Mouse (Mus musculus) mature B cell (primary cell): ENCODE data around the gene Kmt5a.

Source experiments
- in situ Hi-C: fragments of 300-500 bp; cut with MboI; formaldehyde crosslinking; loops from 2 replicates; pipeline ENCODE4 v1.14.3; 2019

Kmt5a gene

DNA sequence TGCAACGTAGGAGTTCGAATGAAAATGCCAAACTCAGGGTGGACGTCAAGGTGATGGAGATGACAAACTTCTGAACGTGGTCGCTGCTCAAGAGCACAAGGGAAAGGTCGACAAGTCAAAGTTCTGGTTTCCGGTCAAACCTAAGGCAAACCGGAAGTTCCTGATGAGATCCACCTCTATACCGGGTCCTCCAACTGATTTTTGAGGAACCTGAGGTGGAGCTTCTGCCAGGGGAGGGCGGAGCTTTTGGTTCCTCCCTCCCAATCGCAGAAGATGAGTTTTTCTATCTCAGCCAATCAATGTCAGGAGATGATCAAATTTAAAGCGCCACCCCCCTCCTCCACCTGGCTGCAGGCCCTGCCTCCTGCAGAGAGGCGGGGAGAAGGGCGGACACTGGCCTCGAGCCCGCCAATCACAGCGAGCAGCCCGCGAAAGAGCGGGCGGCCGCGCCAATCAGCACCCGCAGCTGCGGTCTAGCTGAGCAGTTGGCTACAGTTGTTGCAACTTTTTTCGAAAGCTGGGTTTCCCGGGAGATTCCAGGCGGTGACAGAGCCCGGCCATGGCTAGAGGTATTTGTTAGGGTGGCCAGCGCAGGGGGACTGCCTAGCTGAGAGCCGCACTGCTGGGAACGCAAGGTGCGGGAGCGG, at the start of gene Kmt5a:
Kmt5a (plus strand) TSS at position 484 of the 647 bp plus-strand sequence.
- in situ Hi-C loops, result loop anchor here (10.0 kb wide), 2 partner anchors 55 to 425 kb away; partner anchors contain the start of genes Ccdc92 and Zfp664

DNA sequence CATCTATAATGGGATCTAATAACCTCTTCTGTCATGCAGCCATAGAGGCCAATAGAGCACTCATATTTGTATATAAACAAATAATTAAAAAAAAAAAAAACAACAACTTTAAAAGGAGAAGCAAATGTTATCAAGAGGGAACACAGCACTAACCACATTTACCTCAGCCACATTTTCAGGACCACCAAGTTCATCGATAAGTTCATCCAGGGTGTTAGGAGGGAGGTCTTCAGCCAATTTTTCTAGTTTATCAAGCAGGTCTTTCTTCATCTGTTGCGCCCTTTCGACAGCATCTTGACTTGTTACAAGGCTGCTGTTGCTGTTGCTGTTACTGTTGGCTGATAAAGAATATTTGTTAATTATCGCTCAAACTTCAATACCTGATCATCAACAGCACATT, 47.3 kb upstream of the Kmt5a start:
- in situ Hi-C loops, result no loop called here

DNA sequence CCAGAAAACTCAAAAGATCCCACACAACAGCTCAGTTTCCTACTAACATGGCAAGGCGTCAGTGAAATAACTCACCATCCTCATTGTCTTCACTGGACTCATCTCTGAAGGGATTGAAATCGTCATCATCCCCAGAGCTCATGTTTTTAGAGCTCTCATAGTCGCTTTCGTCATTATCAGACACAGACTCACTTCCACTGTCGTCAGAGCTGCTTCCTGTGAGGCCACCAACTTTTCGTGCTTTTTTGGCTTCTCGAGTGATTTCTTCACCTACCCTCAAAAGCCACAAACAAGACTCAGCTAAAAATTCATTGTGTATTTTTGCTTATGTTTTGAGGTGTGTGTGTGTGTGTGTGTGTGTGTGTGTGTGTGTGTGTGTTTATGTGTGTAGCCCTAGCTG, 46.0 kb upstream of the Kmt5a start:
- in situ Hi-C loops, result no loop called here

DNA sequence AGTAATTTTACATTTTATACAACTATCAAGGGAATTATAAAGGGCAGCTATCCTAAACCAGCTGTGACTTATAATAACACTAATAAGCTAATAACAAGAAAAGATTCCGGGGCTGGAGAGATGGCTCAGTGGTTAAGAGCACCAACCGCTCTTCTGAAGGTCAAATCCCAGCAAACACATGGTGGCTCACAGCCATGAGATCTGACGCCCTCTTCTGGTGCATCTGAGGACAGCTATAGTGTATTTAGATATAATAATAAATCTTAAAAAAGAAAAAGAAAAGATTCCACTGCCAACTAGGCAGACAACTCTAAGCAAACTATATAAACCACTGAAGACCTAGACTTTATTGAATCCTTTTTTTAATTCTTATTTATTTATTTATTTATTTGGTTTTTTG, 28.9 kb upstream of the Kmt5a start:
- in situ Hi-C loops, result no loop called here

DNA sequence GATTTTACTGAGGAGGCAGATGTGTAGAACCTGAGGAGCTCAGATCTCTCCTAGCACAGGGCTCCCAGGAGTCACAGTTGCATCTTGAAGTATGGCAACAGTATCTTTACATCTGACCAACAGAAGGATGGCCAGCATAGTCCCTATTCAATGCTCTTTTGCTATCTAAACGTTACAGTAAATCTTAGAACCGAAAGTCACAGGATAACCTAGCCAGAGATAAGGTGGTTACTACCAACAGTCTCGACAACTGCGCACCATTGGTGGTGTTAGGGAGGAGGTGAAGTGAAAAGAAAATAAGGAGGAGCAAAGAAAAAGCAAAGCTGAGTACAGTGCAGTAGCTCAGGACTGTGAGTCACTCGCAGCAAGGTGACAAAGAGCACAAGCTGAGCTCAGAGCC, 27.6 kb upstream of the Kmt5a start:
- in situ Hi-C loops, result no loop called here

DNA sequence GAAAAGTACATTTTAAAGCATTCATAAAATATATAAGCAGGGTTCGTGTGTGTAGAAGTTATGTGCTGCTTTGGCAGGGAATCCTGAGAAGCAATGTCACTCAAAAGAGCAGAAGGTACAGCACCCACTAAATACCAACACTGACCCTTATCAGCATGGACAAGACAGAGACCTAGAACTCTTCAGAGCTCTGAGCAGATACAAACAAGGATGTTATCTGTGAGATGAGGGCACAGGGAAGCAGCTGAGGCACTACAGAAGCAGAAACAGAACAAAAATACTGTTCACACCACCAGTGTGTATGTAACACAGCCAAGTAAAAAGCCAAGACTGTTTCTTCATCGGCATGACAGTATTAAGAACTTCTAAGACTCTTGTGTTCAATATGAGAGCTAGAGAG, 20.8 kb upstream of the Kmt5a start:
- in situ Hi-C loops, result no loop called here

DNA sequence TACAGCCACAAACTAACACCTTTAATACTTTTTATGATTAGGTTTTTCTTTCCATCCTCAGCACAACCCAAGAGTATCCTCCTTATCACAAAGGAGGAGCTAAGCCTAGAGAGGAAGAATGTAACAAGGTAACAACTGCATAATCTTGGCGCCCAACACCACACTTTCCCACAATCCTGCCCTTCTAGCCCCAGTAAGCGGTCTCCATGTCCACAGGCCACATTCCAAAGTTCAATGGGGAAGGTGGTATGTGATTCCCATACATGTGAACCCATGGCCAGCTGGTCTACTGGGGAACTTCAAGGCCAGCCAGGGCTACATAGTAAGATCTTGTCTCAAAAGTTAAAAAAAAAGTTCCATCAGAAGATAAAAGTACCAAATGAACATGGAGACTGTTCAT, 17.9 kb upstream of the Kmt5a start:
- in situ Hi-C loops, result no loop called here

DNA sequence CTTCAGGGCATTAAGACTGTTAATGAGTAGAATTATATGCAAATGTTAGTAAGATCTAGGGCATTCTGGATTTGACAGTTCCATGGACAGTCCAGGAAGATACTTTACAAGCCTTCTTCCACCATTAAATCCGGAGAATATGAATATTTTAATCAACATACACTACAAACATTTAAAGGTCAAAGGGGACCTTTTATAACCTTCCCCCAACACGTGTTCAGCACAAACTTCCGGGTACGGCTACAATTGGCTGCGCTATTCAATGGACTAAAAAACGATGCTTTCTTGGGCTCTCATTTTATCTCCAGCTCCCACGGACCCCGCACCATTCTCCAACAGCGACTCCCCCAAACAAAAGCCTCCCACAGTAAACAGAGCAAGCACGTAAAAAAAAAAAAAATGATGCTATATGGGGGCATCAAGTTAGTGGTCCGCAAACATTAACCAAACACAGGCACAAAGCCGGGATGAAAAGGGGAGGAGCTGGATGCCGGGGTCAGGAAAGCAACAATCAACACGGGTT, 15.5 kb upstream of the Kmt5a start:
- in situ Hi-C loops, result no loop called here

DNA sequence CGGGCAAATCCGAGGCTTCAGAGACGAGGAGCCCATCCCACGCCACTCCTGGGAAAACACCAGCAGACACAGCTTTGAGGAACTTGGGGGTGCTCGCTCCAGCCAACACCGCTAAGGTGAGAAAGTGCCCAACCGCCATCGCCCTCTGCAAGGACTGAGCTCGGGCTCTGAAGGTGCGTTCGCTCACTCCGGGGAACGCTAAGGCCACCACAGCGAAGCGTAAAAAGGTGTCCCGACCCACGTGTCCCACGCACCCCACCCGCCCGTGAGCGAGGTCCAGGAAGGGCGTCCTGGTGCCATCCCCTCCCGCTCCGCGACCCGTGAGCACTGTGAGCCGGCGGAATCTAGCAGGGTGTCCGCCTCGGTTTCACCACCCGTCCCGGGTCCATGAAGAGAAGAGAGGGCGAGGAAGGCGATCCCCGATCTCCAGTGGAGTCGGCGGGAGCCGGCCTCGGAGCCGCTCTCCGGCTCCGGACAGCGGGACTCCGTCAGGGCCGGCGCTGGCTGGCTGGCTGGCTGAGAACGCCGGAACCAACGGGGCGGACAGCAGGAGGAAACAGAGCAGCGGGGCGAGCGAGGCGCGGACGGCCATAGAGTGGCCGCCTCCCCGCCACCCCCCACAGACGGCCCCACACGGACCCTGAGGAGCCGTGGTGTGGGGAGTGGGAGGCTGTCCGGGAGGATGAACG, 14.9 kb upstream of the Kmt5a start:
- in situ Hi-C loops, result loop anchor here (5.0 kb wide), 1 partner anchor 117 kb away; the partner anchor contains the start of gene Tmed2

DNA sequence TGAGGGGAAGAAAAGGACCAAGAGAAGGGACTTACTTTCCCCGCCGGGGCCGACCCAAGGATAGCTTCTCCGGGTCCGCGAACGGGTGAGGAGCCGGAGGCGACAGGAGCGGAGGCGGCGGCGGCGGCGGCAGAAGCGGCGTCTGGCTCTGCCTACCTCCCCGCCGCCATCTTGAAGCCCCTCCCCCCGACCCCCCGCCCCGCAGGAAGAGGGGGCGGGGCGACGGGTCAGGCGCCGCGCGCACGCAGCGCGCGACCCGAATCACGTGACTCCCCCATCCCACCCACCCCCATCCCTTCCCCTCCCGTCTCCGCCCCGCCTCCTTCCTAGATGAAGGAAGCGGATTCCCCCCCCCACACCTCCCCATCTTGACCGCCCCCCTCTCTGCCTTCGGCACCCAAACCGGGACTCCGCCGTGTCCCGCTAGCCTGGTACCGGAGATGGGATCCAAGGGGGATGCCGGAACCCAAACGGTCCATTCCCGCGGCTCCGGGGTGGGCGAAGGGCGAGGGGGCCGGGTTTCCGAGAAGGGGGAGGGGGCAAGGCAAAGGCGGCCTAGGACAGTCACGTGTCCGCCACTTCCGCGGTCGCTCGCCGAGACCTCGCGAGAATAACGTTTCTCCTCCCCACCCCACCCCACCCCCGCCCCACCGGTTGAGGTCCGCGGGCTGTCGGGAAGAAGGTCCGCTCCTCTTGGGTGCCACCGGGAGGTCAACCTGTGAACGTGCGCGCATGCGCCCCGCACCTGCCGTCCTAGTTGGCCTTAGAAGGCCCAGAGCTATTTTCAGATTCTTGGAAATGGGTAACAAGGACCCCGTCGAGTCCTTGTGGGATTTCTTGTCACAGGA, 14.1 kb upstream of the Kmt5a start, which contains the start of gene Sbno1:
Sbno1 (minus strand) TSS at position 590 of the 848 bp plus-strand sequence.
- in situ Hi-C loops, result loop anchor here (5.0 kb wide), 1 partner anchor 117 kb away; the partner anchor contains the start of gene Tmed2

DNA sequence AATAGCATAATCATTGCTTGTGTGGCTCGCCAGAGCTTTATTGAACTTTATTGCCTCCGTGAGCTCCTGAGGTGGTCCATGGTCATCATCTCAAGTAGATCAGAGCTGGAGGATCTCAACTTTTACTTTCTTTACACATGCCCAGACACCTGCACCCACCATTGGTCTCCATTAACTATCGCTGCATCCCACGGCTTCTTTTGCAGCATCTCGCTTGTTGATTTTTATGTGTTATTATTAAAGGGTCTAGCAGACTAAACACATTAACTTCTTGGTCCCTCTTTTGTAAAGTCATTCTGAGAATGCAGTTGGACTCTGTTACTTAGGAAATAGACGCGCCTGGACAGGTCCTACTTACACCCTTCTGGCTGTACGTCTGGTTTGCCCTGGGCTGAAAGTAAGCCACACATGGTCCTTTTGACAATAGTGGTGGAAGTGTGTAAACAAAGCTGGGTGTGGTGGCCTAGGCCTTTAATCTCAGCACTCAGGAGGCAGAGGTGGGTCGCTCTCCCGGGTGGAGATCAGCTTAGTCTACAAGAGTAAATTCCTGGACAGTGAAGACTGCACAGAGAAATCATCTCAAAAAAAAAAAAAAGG, 13.2 kb upstream of the Kmt5a start:
- in situ Hi-C loops, result loop anchor here (5.0 kb wide), 1 partner anchor 116 kb away; the partner anchor contains the start of gene Tmed2

DNA sequence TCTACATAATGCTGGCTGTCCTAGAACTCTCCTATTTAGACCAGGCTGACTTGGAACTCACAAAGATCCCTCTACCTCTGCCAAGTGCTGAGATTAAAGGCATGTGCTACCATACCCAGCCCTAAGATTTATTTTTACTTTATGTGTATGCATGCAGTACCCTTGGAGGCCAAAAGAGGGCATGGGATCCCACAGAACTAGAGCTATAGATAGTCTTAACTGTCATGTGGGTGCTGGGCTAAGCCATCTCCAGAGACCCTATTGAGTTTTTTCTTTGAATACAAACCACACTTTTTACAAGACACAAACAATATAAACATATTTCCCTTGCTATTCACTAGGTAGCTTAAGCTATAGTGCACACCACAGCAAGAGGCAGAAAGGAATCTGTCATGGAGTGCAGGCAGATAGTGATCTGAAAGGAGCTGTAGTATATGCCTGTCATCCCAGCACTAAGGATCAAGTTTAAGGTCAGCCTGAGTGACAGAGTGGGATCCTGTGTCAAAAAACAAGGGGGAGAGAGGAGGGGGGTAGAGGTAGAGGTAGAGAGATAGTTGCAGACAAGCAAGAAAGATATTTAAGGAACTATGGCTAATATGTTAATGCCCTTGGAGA, 7.2 kb upstream of the Kmt5a start:
- in situ Hi-C loops, result loop anchor here (10.0 kb wide), 2 partner anchors 62 to 432 kb away; partner anchors contain the start of genes Ccdc92 and Zfp664

DNA sequence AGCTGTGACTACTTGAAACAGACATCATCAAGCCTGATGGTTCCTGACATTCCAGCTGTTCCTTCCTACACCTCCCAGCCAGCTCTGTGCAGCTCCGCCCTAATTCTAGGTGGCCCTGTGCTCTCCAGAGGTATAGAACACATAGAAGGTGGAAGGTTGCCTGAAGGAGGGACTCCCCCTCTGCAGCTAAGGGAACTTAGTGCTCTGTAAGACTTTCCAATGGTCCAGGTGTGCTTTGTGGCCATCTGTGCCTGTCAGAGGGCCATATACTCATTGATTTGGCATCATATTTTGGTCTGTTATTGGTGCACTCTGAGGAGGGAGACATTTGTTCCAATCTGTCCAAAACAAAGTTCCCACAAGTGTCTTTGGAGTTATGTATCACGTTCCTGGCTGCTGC, 6.7 kb upstream of the Kmt5a start:
- in situ Hi-C loops, result loop anchor here (10.0 kb wide), 2 partner anchors 62 to 432 kb away; partner anchors contain the start of genes Ccdc92 and Zfp664

DNA sequence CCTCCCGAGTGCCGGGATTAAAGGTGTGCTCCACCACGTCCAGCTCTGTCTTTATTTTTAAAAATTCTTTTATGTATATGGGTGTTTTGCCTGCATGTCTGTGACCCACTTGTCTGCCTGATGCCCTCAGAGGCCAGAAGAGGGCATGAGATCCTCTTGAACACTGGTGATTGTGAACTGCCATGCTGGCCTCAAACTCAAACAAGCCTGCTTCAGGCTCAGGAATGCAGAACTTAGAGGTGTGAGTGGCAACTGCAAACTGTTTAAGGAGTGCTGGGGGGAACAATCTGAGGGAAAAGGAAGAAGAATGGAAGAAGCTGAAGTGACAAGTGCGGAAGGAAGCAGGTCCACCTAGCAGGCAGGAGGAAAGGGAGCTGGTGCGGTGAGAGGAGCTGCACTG, 1.5 kb upstream of the Kmt5a start:
- in situ Hi-C loops, result loop anchor here (10.0 kb wide), 2 partner anchors 57 to 427 kb away; partner anchors contain the start of genes Ccdc92 and Zfp664

DNA sequence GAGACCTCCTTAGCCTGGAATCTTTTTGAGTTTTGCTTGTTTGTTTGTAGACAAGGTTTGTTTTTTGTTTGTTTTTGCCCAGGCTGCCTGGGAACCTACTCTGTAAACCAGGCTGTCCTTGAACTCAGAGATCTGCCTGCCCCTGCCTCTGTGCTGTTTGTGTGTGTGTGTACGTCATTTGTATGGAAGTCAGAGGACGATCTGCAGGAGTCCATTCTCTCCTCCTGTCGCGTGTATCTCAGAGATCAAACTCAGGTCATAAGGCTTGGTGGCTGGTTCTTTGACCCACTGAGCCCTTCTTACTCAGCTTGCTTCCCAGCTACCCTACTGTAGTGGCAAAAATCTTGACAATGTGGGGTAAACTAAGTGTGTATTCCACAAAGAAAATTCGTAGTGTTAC, 984 bp upstream of the Kmt5a start:
- in situ Hi-C loops, result loop anchor here (10.0 kb wide), 2 partner anchors 56 to 426 kb away; partner anchors contain the start of genes Ccdc92 and Zfp664

DNA sequence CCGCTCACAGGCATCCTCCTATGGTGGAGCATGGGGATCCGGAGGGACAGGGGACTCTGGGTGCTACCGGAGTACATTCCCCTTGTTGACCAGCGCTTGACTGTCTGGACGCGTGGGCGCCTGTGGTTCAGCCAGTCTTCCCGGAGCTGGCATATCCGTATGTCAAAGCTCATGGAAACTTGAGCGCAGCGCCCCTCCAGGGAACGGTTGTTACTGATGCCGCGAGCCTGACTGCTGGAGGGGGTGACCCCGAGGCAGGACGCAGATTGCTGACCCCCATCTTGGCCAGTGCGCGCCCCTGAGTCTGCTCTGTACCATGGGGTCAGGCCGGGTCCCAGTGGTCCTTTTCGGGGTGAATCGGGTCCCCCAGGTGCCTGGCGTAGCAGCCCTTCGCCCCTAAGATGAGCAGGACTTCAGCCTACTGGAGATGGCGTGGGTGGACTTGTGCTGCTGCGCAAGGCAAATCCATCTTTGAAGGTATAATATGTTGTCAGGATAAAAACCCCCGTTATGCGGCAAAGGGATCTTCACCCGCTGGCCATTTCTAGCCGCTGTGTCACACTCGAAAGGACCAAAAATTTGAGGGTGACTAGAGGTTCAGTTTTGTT, 468 bp downstream of the Kmt5a start:
- in situ Hi-C loops, result no loop called here

DNA sequence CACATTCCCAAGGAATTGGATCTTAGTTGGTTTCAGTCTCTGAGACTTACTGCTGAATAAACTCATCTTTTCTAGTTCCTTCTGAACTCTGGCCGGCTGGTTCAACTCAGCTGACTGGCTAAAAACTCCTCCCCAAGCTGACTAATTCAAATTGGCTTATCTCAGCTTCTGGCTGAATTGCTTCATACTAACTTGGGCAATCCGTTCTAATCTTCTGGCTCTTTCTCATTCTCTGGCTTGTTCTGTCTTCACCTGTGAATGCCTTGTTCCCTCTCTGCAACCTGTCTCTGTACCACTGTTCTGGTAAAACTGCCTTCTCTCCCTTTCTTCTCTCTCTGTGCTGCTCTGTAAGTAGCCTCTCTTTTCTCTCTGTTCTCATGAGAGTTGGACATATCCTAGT, 2.9 kb downstream of the Kmt5a start:
- in situ Hi-C loops, result no loop called here

DNA sequence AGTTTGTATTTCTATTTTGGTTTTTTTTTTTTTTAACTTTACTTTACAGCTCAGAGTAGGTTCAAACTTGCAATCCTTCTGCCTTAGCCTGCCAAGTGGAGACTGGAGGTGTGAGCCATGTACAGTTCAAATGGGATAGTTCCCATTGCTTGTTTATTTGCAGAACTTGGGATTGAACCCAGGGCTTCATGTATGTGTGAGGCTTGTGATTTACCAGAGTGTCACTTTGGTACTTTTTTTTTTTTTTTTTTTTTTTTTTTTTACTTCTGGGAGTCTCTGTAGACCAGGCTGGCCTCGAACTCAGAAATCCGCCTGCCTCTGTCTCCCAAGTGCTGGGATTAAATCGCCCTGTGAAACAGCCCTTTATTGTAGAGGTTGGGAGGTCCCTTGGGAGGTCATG, 4.5 kb downstream of the Kmt5a start:
- in situ Hi-C loops, result no loop called here

DNA sequence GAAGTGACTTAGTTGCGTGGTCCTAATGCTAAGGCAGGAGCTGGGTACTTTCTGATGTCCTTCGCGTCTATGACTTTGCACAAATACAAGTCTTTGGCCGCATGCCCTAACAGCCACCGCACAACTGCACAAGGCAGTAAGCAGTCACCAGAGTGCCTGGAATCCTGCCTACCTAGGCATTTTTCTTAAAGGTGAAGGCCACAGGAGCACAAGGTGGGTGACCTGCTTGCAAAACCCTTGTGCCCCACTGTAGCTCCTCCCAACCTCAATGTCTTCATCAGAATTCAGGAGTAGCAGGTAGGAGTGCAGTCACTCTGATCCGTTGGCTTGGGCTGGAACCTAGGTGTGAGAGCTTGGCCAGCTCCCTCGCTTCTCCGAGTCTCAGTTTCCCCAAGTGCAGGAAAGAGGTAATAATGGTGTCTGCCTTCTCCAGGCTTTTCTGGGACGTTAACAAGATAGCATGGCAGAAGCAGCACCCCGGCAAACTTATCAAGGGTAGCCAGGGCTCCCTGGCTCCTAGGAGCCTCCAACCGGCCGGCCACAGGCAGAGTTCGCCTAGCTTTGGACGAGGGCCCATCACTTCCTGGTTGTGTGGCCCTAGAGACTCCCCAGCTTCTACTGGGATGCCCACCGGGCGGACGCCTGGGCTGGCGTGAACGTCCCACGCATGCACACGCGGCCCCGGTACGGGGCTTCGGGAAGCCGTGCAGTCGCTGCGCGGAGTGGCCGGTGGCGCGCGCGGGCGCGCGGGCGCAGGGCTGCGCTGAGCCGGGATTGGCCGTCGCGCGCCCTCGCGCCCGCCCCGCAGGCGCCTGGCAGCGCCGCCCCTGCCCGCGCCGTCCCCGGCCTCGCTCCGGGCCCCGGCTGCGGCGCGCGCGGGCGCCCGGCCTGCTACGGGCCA, 5.2 kb downstream of the Kmt5a start:
- in situ Hi-C loops, result no loop called here
